Mouse (Mus musculus) lung, embryonic 14.5 days (tissue): ENCODE results near the gene Npas1. TPM values are rescaled to one million over a fixed set of nuclear protein-coding genes. Genes with fewer than 3 reads are reported as not detected.

ENCODE experiments used
- ATAC-seq: fragments of 200-750 bp; cut with Nextera tagmentation; 2 replicates; pipeline ENCODE4 v1.8.0; 2017; ENCODE audit warnings: mild to moderate bottlenecking, moderate TSS enrichment, moderate library complexity; ENCODE audit not compliant: insufficient read depth
- DNase-seq: peaks from one replicate; pipeline ENCODE4 v3.0.0-alpha.2; 2015
- H3K27ac ChIP-seq: fragments of 300-500 bp; sonication (generic); 2 replicates; pipeline ENCODE4 v1.5.1; 2014; ENCODE audit warnings: low read depth, mild to moderate bottlenecking, moderate library complexity
- H3K27me3 ChIP-seq: fragments of 300-500 bp; sonication (generic); 2 replicates; pipeline ENCODE4 v1.6.1; 2014; ENCODE audit warnings: low read length, control low read depth; ENCODE audit not compliant: insufficient read depth
- H3K36me3 ChIP-seq: fragments of 300-500 bp; sonication (generic); 2 replicates; pipeline ENCODE4 v1.6.1; 2014; ENCODE audit warnings: control low read depth; ENCODE audit not compliant: insufficient read depth
- H3K4me1 ChIP-seq: fragments of 300-500 bp; sonication (generic); 2 replicates; pipeline ENCODE4 v1.6.1; 2014; ENCODE audit warnings: antibody characterized with exemption, control low read depth; ENCODE audit not compliant: insufficient read depth
- H3K4me2 ChIP-seq: fragments of 300-500 bp; sonication (generic); 2 replicates; pipeline ENCODE4 v1.6.1; 2014; ENCODE audit warnings: mild to moderate bottlenecking
- H3K4me3 ChIP-seq: fragments of 300-500 bp; sonication (generic); 2 replicates; pipeline ENCODE4 v1.5.1; 2014; ENCODE audit warnings: low read depth, low read length
- H3K9ac ChIP-seq: fragments of 300-500 bp; sonication (generic); 2 replicates; pipeline ENCODE4 v1.6.1; 2014
- H3K9me3 ChIP-seq: fragments of 300-500 bp; sonication (generic); 2 replicates; pipeline ENCODE4 v1.6.1; 2016; ENCODE audit warnings: low read depth, low read length, control low read depth
- CTCF ChIP-seq: IDR thresholded peaks from 2 replicates; pipeline ENCODE4 v1.5.1; 2016; ENCODE audit warnings: antibody characterized with exemption, low read depth
- WGBS: fragments of 180-500 bp; shearing (Covaris S2); extraction: QIAGEN DNeasy Blood & Tissue Kit; methylation state at CpG from one replicate; pipeline ENCODE4 v1.1.7; 2014; 5-methylcytosine and 5-hydroxymethylcytosine counted together
- polyA plus RNA-seq: library from polyadenylated mRNA; unstranded; fragments of >200 nt; fragmentation: Nextera tagmentation; extraction: Ambion mirVana; gene quantifications from 2 replicates; pipeline ENCODE4 v1.2.1, GENCODE M21; 2014

The Npas1 gene
- polyA plus RNA-seq, 1 experiment from 2014 or later, result not detected

GRCm38 (mm10) chr7:16411100-16411499 is 66.4 kb downstream of the Npas1 start:
- WGBS, result 89% methylated on average over 5 of the region's 5 CpGs

GRCm38 (mm10) chr7:16406978-16407377 is 70.5 kb downstream of the Npas1 start:
- peaks cover 25% of the 10 kb centered on the region for H3K4me1 ChIP-seq
- no peaks in the 10 kb centered on the region for H3K9me3 ChIP-seq
- no peak overlapping the region for H3K4me3 ChIP-seq
- no peak overlapping the region for H3K4me2 ChIP-seq
- no peaks in the 10 kb centered on the region for H3K27me3 ChIP-seq
- peaks cover 28% of the 10 kb centered on the region; the same call in 1 of the 2 replicates for H3K36me3 ChIP-seq
- H3K9ac ChIP-seq, result no peak overlapping the region
- 82% methylated on average over 3 of the region's 3 CpGs for WGBS
- TF ChIP-seq CTCF, result no peak
- H3K27ac ChIP-seq, result no peak overlapping the region
- ATAC-seq (no peak), DNase-seq (no peak)

More at GRCm38 (mm10) chr7:16411100-16411499, 66.4 kb downstream of the Npas1 start:
- DNase-seq (no peak), ATAC-seq (no peak)
- no peaks in the 10 kb centered on the region for H3K9me3 ChIP-seq
- peaks cover 41% of the 10 kb centered on the region for H3K36me3 ChIP-seq
- no peak overlapping the region for H3K4me2 ChIP-seq
- no peak overlapping the region for H3K27ac ChIP-seq
- no peak for TF ChIP-seq CTCF
- no peaks in the 10 kb centered on the region for H3K27me3 ChIP-seq
- peaks cover 4% of the 10 kb centered on the region for H3K4me1 ChIP-seq
- no peak overlapping the region for H3K9ac ChIP-seq
- no peak overlapping the region for H3K4me3 ChIP-seq

Other genes with a start within 250 kb of the Npas1 start
- 0.05 and 0.18 TPM in 2 replicates for gene C5ar2, start 233.6 kb downstream of the Npas1 start, polyA plus RNA-seq
- gene C5ar1, start 218.2 kb downstream of the Npas1 start, polyA plus RNA-seq, result 1.7 and 2.0 TPM in 2 replicates
- 14.3 and 14.5 TPM in 2 replicates for gene Inafm1, start 204.1 kb downstream of the Npas1 start, polyA plus RNA-seq
- 17.7 and 22.7 TPM in 2 replicates for gene Ccdc9, start 190.9 kb downstream of the Npas1 start, polyA plus RNA-seq
- 4.9 and 6.4 TPM in 2 replicates for gene Bbc3, start 169.3 kb downstream of the Npas1 start, polyA plus RNA-seq
- 356 and 365 TPM in 2 replicates for gene Sae1, start 89.9 kb downstream of the Npas1 start, polyA plus RNA-seq
- gene Zc3h4, start 76.8 kb downstream of the Npas1 start, polyA plus RNA-seq, result 18.7 and 19.0 TPM in 2 replicates
- gene Tmem160, start 24.9 kb downstream of the Npas1 start, polyA plus RNA-seq, result 40.4 and 46.1 TPM in 2 replicates
- 29.6 and 30.5 TPM in 2 replicates for gene Arhgap35, start 137.3 kb upstream of the Npas1 start, polyA plus RNA-seq
- gene Ceacam15, start 198.0 kb upstream of the Npas1 start, polyA plus RNA-seq, result not detected in 2 replicates
- not detected in 2 replicates for gene Ceacam9, start 244.2 kb upstream of the Npas1 start, polyA plus RNA-seq